ENCODE assay signal across 7 mouse cellular contexts in the genomic region with DNA sequence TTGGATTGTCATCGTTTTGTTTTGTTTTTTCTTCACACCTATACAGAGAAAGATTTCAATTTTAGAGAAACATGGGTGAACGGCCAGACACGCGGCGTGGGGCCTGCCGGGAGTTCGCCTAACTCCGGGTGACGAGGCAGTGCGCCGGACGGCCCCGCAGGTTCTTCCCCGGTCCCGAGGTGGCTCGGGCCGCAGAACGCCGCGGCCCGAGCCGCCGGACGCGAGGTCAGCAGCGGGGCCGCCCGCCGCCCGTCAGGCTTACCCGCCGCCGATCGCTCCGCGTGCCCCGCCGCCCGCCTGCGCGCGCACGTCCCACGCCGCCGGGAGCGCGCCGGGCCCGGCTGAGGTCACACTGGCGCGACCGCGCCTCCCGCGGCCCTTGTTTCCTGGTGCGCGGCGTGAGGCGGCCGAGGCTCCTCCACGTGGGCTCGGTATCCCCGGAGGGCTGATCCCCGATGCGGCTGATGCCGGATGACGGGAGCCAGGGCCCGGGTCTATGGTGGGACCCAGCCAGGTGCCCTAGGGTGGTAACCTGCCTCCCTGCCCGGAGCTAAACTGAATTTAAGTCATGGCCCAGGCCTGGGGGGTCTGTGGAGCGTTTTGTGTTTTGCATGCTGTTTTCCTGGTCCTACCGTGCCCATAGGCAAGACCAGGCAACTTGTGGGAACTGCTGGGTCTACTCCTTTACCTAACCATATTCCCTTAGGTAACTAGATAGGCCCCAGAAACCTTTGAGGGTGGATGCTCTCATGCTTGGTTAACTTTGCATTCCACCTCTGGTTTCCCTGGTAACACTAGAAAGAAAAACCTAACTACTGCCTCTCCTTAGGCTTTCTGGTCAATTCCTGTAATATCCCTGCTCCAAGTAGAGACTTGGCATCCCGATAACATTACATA. TPM values are rescaled to one million over a fixed set of nuclear protein-coding genes. Genes with fewer than 3 reads are reported as not detected.
DNase-seq lines count a peak whose midpoint lies in the region; TF ChIP-seq lines count a peak whose summit lies in the region.

A gene (minus strand): TSS at position 316 of the 897 bp plus-strand sequence.

- intact Hi-C loops in left cerebral cortex, postnatal 36 days (cut with DNase I): loop anchor here (10.0 kb wide), 2 partner anchors 130 to 300 kb away; no protein-coding TSS in a partner anchor

- TF ChIP-seq POLR2A in cortical plate, adult 2 months (IDR thresholded peaks at IDR 0.05; ENCODE audit: extremely low read depth, insufficient read depth, low read length): no peak

- no peaks in the 10 kb centered on the region for H3K27me3 ChIP-seq in midbrain, embryonic 10.5 days (ENCODE audit: low read depth, poor library complexity, severe bottlenecking)

- TF ChIP-seq CTCF in cortical plate, adult 2 months (IDR thresholded peaks at IDR 0.05; ENCODE audit: extremely low read depth, insufficient read depth, low read length): no peak

- peaks cover 6% of the 10 kb centered on the region; the same call in 1 of the 2 replicates for H3K4me1 ChIP-seq in cortical plate, adult 2 months (ENCODE audit: control insufficient read depth, insufficient read depth, low read length)
- H3K4me1 ChIP-seq in midbrain, embryonic 10.5 days: peaks cover 17% of the 10 kb centered on the region

- H3K9me3 ChIP-seq in midbrain, embryonic 10.5 days (replicated peaks): no peaks in the 10 kb centered on the region

- DNase-seq in adrenal gland, adult (ENCODE audit: inconsistent age in 2 of 2, low spot score in 1 of 2): peak; percentile 83 to 92
- peak; percentile 56 to 62 for DNase-seq in gastrocnemius, adult 8-10 months (ENCODE audit: low spot score in 2 of 2)
- DNase-seq in induced T-regulatory cell, adult 2 months (ENCODE audit: low read depth): peak; percentile 88
- DNase-seq in left cerebral cortex, postnatal 36 days (ENCODE audit: low spot score in 2 of 2): peak; percentile 60 to 71
- peak; percentile 74 for DNase-seq in midbrain, embryonic 10.5 days (ENCODE audit: low spot score)
- peak; percentile 67 for DNase-seq in right cerebral cortex, postnatal 4 days

- no peaks in the 10 kb centered on the region for H3K36me3 ChIP-seq in midbrain, embryonic 10.5 days

- H3K4me3 ChIP-seq in cortical plate, adult 2 months (ENCODE audit: insufficient read depth, low read length): peak within 1 kb of the TSS; percentile 49
- H3K4me3 ChIP-seq in midbrain, embryonic 10.5 days: peak within 1 kb of the TSS; percentile 61

- 2% methylated on average over 73 of the region's 73 CpGs for WGBS in midbrain, embryonic 10.5 days

- H3K27ac ChIP-seq in cortical plate, adult 2 months (ENCODE audit: insufficient read depth, low read length): peak within 1 kb of the TSS; percentile 45; the same call in 1 of the 2 replicates
- peak within 1 kb of the TSS; percentile 92 for H3K27ac ChIP-seq in midbrain, embryonic 10.5 days (replicated peaks)

RNA-seq across cellular contexts. Expression of the gene that starts here (rescaled TPM):
- polyA plus RNA-seq in cortical plate, adult 2 months (2012; rRNA removed): 40.4 and 43.3 TPM in 2 replicates
- total RNA-seq in gastrocnemius, adult 8-10 months (2022): 10 to 100 TPM; 25.1 to 30.6 (median 27.9) TPM
- total RNA-seq in left cerebral cortex, postnatal 36 days (2021): 10 to 100 TPM; 38.8 to 39.0 TPM
- 24.4 and 25.0 TPM in 2 replicates for polyA plus RNA-seq in midbrain, embryonic 10.5 days (2016; fragmentation: Nextera tagmentation; extraction: Ambion mirVana)

Comparison
In these comparisons a context has a peak if more than half of its experiments do, and no peak if none do; other contexts are left out.
1. Peak in every context shown above with its lines: DNase-seq, H3K4me3 ChIP-seq and H3K27ac ChIP-seq.